Mouse (Mus musculus) MEL (cell line): ENCODE data around the gene Fam213a.

Experiments
- EP300 ChIP-seq, 2 experiments: IDR thresholded peaks; 2 replicates each; pipeline ENCODE4 v1.6.1; 2011; ENCODE audit warnings: improper control_type of control experiment in 2 of 2, low read length in 2 of 2, low read depth in 1 of 2, mild to moderate bottlenecking in 1 of 2
- GATA1 ChIP-seq: IDR thresholded peaks from 2 replicates; pipeline ENCODE4 v1.6.1; 2011; ENCODE audit warnings: low read depth, low read length, improper control_type of control experiment
- KAT2A ChIP-seq: conservative IDR thresholded peaks from 2 replicates; pipeline ENCODE4 v1.6.1; 2012; ENCODE audit warnings: low read depth, low read length, improper control_type of control experiment, inconsistent platforms
- MAFK ChIP-seq: IDR thresholded peaks from 2 replicates; pipeline ENCODE4 v1.6.1; 2011; ENCODE audit warnings: low read depth, mild to moderate bottlenecking, low read length, improper control_type of control experiment, borderline replicate concordance
- POLR2AphosphoS2 ChIP-seq: IDR thresholded peaks from 2 replicates; pipeline ENCODE4 v1.6.1; 2011; ENCODE audit warnings: low read length, improper control_type of control experiment
- POLR2AphosphoS5 ChIP-seq: IDR thresholded peaks from 2 replicates; pipeline ENCODE4 v1.6.1; 2012; ENCODE audit warnings: low read depth, borderline replicate concordance, mild to moderate bottlenecking, inconsistent platforms, low read length, moderate library complexity, mixed read lengths
- SMC3 ChIP-seq: IDR thresholded peaks from 2 replicates; pipeline ENCODE4 v1.6.1; 2011; ENCODE audit warnings: low read depth, low read length, improper control_type of control experiment
- ZKSCAN1 ChIP-seq: IDR thresholded peaks from 2 replicates; pipeline ENCODE4 v1.6.1; 2012; ENCODE audit warnings: low read depth, mild to moderate bottlenecking, inconsistent platforms, low read length, improper control_type of control experiment, moderate library complexity

DNA sequence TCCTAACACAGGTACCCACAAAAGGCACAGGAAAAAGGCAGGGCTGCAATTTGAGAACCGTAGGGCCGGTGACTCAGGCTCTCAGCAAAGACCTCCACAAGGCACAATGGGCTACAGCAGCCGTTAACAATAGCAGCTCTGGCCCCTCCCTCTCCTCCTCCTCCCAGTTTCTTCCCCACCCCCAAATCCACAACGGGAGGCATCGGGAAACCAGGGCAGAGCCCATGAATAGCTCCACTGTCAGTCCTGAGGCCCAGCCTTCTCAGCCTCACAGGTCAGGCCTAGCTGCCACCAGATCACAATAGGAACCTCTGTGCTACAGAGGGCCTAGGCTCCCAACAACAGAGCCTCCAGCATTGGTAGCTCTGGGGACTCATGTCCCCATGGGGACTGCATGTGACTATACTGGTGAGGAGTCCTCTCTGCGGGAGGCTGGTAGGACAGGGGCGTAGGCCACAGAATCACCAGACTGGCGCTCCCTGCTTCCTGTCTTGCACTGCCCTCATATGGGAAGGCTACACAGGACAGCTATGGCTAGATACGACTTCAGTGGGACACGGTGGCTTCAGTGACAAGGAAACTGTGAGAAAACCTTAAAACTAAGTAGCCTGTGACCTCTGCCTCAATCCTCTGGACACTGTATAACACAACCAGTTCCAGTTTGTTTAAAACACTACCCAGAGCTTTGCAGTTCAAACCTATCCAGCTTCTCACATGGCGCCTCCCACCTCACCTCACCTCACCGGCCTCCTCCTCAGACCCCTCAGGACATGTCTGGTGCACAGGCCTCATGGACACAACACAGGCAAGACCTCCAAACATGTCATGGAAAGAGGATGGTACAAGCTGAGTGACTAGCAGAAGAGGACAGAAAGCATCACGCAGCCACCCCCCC lies 57.1 kb downstream of the Fam213a start:
- no peak for TF ChIP-seq MAFK
- TF ChIP-seq POLR2AphosphoS5 = no peak
- TF ChIP-seq POLR2AphosphoS2 = no peak
- TF ChIP-seq ZKSCAN1 = no peak
- no peak for TF ChIP-seq EP300 (IDR thresholded peaks at IDR 0.05; ENCODE audit: low read depth in 1 of 2, low read length in 2 of 2)
- no peak for TF ChIP-seq SMC3
- no peak for TF ChIP-seq GATA1
- no peak for TF ChIP-seq KAT2A
